Mouse (Mus musculus) embryonic stem cell, embryonic (primary cell): Measurements from ENCODE around the gene Rap1gap.

Experiments
- CTCF ChIA-PET, 4 experiments: fragments of 300-600 bp in 2 of 4; fragments of 350-600 bp in 2 of 4; sonication (Branson Sonifier 250); formaldehyde crosslinking; loops; one replicate each; lab custom pipeline; 2022; ENCODE audit warnings: inconsistent platforms in 2 of 4; lab: Charles Lee
- POLR2A ChIA-PET, 4 experiments: fragments of 300-600 bp in 2 of 4; fragments of 350-600 bp in 2 of 4; sonication (Branson Sonifier 250); formaldehyde crosslinking; loops; one replicate each; lab custom pipeline; 2022; ENCODE audit warnings: antibody characterized with exemption in 4 of 4, inconsistent platforms in 1 of 4; lab: Charles Lee

The Rap1gap gene

DNA sequence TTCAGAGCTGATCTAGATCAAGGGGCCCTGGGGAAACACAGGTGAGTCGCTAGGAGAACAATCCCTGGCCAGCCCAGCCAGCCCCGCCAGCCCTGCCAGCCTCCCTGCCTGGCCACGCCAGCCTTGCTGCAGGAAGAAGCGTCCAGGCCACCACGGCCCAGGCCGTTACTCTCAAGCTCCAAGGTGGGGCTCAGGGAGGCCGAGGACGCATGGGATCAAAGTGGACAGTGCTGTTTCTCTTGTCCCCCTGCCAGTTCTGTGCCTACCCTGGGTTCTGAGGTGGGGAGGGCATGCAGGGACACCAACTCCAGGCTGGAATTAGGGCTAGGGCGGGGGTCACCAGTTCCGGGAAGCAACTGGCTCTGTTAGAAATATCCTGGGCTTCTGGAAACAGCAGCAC is 67.4 kb downstream of the Rap1gap start:
- POLR2A ChIA-PET, result interaction anchor here in 2 of 4 experiments (0.5 to 1.4 kb wide), 2 partner anchors 46 to 146 kb away, joined by 4 to 5 read pairs; no protein-coding TSS in a partner anchor
- CTCF ChIA-PET, result interaction anchor here in 3 of 4 experiments (0.6 to 5.1 kb wide), 7 partner anchors 70 to 120 kb away, joined by 3 to 48 read pairs (median 4); no protein-coding TSS in a partner anchor

DNA sequence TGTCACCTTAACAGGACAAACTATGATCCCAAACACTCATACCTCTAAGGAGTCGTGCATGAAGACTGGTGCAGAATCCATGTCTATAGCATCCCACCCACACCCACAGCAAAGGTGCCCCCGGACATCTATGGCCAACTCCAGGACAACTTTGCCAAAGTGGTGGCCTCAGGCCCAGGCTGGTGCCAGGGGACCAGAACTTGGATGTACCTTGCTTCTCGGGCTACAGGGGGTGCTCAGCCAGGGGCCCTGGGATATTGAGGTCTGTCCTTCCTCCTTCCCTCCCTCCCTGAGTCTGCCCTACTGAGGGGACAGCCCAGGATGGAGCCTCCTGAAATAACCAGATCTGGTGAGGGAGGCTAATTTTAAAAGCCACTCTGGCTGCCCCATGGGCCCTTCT is 67.8 kb downstream of the Rap1gap start:
- ChIA-PET CTCF (interaction anchor here in 2 of 4 experiments (0.6 to 5.1 kb wide), 5 partner anchors 69 to 119 kb away, joined by 3 to 46 read pairs (median 4); no protein-coding TSS in a partner anchor), POLR2A (interaction anchor here in 2 of 4 experiments (0.6 to 1.3 kb wide), 2 partner anchors 58 to 67 kb away, joined by 3 to 5 read pairs; no protein-coding TSS in a partner anchor)

DNA sequence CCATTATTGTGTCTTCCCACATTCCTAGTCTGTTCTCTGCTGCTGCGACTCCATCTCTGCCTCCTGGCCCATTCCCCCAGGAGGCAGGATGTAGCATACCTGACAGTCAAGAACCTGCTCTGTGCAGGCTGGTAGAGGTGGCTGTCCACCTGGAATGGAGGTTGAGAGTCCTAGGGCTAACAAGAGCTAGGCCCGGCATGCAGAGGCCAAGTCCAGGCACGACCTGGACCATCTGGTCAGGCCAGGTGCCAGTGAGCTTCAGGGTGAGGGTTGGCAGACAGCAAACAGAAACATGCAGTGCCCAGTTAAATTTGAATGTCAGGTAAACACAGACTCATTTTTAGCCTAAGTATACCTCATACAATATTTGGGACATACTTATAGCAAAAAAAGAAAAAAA is 68.4 kb downstream of the Rap1gap start:
- CTCF ChIA-PET, result interaction anchor here in 3 of 4 experiments (0.6 to 1.8 kb wide), 3 partner anchors 68 to 103 kb away, joined by 3 to 5 read pairs (median 5); no protein-coding TSS in a partner anchor
- POLR2A ChIA-PET, result interaction anchor here in 3 of 4 experiments (0.6 to 1.3 kb wide), 3 partner anchors 58 to 146 kb away, joined by 3 to 5 read pairs (median 3); no protein-coding TSS in a partner anchor

DNA sequence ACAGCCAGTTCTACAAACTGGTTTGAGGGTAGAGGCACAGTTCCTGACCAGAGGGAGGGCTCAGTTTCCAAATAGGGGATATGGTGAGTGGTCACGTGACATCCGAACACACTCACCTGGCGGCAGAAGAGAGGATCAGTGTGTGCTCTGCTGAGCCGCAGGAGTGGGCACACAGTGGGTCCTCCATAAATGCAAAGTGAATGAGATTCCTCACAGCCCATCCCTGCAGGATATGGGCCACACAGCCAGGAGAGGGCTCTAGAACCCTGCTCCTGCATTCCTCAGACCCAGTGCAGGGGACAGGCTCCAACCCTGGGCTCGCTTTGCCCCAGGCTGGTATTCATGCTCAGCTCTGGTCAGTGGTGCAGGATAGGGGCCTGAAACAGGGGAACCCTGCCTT is 68.9 kb downstream of the Rap1gap start:
- POLR2A ChIA-PET, result interaction anchor here in 2 of 4 experiments (0.6 to 1.3 kb wide), 2 partner anchors 66 to 147 kb away, joined by 3 to 5 read pairs; no protein-coding TSS in a partner anchor
- CTCF ChIA-PET, result interaction anchor here in 3 of 4 experiments (0.6 to 1.5 kb wide), 3 partner anchors 67 to 102 kb away, joined by 3 to 6 read pairs (median 5); no protein-coding TSS in a partner anchor

DNA sequence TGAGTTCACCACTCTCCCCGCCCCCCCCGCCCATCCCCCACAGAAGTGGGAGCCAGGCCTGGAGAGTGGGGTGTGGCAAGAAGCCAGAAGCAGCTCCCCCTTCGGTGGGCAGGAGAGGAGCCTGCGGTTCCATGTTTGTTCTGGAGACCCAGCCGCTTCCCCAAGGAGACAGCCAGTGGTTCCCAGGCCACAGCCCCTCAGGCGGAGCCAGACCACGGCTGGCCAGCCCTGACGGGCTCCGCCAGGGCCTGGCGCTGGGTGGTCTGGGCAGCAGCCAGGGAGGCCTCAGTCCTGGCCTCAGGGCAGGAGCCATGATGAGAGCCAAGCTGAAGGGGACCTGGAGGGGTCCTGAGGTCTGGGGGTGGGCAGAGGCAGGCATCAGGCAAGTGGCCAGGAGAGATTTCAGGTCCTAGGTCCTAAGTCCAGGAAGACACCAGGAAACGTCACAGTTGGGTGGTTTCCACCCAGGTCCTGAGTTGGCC is 71.7 kb downstream of the Rap1gap start:
- POLR2A ChIA-PET, result interaction anchor here (0.6 to 2.0 kb wide), 23 partner anchors 8 to 686 kb away, joined by 3 to 8 read pairs (median 4); partner anchors contain the start of gene Alpl (in 1 of the 4)
- CTCF ChIA-PET, result interaction anchor here in 3 of 4 experiments (0.6 to 3.2 kb wide), 29 partner anchors 8 to 1186 kb away, joined by 3 to 20 read pairs (median 4); partner anchors contain the start of gene Ece1 (in 1 of the 3)

DNA sequence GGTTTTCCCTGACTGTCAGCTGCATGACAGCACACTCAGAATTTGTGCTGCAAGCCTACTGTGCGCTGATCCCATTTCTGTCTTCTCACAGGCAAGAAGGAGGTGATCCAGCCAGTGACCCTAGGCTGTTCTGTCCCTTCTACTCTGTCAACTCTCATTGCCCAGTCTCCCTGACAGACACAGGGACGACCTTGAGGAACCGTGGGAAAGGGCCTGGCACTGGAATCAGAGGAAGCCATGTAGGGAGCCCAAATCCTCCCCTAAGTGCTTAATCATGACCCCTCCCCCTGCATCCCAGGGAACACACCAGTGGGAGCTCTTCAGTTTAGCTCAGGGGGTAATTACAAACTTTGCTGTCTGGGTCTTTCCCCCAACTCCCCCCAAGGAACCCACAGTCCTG is 73.2 kb downstream of the Rap1gap start:
- ChIA-PET POLR2A (interaction anchor here in 3 of 4 experiments (0.6 to 3.4 kb wide), 15 partner anchors 9 to 183 kb away, joined by 3 to 28 read pairs (median 4); no protein-coding TSS in a partner anchor), CTCF (interaction anchor here in 3 of 4 experiments (0.6 to 3.2 kb wide), 9 partner anchors 9 to 950 kb away, joined by 3 to 20 read pairs (median 3); no protein-coding TSS in a partner anchor)

DNA sequence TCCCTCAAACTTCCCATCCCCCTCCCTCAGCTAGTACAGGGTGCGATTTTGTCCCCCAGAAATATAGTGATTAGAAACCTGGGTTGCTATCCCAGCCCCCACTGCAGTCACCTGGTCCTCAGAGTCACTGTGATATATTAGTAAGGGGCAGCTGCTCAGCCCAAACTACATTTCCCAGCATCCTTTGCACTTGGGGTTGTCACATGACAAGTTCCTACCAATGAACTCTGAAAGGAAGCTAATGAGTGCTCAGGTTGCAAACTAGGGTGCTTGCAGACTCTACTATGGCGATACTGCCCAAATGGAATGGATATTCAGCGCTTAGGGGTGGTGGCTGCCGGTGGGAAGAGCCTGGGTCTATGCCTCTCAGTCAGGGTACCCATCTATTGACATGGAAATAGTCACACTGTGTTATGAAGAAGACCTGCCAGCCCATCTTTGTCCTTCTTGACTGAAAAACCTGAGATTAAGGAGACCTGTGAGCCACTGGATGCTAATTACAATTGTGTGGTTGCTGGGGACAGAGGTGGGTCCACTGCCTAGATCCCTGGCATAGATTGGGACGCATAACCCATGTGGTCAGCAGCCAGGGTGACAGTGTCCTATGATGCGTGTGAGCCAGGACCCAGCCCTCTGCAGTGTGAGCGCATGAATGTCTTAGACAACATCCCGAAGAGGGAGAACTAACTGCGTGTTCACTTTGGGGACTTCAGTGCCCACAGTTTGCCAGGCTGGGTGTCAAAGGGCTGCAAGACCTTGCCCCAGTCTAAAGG is 74.8 kb downstream of the Rap1gap start:
- CTCF ChIA-PET, result interaction anchor here in 2 of 4 experiments (0.7 to 2.3 kb wide), 12 partner anchors 8 to 225 kb away, joined by 3 to 11 read pairs (median 4); no protein-coding TSS in a partner anchor
- POLR2A ChIA-PET, result interaction anchor here (0.6 to 3.4 kb wide), 40 partner anchors 8 to 269 kb away, joined by 3 to 28 read pairs (median 4); no protein-coding TSS in a partner anchor

DNA sequence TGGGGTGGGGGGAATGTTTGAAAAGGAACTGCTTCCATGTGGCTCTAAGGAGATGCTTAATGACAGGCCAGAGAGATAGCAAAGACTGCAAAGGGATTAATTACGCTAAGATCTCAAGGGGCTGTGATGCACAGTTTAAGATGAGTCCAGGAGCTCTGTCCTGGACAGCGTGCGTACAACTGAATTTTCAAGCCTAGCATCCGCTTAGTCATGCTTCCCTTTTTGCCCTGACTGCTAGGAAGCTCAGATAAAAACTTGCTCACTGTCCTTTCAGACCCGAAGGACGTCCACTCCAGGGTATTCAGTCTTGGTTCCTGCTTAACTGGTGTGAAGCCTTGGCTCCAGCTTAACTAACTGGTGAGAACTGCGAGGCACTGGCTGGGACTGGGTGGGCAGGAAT is 75.8 kb downstream of the Rap1gap start:
- ChIA-PET POLR2A (interaction anchor here in 2 of 4 experiments (1.1 to 3.4 kb wide), 9 partner anchors 10 to 96 kb away, joined by 3 to 20 read pairs (median 7); no protein-coding TSS in a partner anchor), CTCF (interaction anchor here in 3 of 4 experiments (0.8 to 1.3 kb wide), 4 partner anchors 13 to 61 kb away, joined by 3 to 4 read pairs (median 3); no protein-coding TSS in a partner anchor)

DNA sequence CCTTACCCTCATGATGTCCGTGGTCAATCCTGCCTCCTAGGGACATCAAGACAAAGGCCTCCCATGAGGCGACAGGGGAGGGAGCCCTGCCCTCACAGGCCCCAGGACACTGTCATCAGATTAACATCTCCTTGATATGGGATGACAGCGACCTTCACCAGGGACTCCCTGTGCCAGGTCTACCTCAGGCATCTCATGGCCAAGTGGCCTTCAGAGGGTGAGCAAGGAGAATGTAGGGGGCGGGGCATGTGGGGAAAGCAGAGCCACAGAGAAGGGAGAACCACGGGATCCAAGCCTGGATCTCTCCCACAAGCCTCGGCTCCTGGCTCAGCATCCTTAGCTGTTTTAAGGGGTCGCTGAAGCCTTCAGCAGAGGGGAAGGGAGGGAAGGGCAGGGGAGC is 79.3 kb downstream of the Rap1gap start:
- CTCF ChIA-PET, result interaction anchor here (0.6 to 1.9 kb wide), 31 partner anchors 8 to 410 kb away, joined by 3 to 17 read pairs (median 4); no protein-coding TSS in a partner anchor
- POLR2A ChIA-PET, result interaction anchor here in 3 of 4 experiments (0.7 to 1.8 kb wide), 13 partner anchors 8 to 57 kb away, joined by 3 to 8 read pairs (median 4); no protein-coding TSS in a partner anchor

DNA sequence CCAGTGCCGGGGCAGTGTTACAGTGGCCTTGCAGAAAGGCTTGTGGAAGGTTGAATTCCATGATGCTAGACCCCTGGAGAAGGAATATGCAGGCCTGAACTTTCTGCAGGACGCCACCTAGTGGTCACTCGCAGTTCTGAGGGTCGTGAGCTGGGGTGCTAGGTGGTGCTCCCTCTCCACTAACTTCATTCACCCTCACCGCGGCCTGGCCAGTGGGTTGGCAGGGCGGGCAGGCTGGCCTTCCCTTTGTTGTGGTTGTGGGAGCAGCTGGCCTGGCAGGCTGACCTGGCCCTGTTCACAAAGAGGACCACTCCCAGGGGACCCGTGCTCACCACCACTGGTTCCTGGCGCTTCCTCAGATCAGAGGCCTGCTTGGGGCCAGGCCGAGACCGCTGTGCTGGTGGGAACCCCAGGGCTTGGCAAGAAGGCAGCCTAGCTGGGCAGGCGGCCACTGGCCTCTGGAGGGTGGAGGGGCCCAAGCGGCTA is 80.0 kb downstream of the Rap1gap start:
- POLR2A ChIA-PET, result interaction anchor here in 3 of 4 experiments (0.6 to 1.5 kb wide), 13 partner anchors 10 to 57 kb away, joined by 3 to 11 read pairs (median 3); no protein-coding TSS in a partner anchor
- CTCF ChIA-PET, result interaction anchor here (0.6 to 1.9 kb wide), 49 partner anchors 8 to 410 kb away, joined by 3 to 17 read pairs (median 4); no protein-coding TSS in a partner anchor

DNA sequence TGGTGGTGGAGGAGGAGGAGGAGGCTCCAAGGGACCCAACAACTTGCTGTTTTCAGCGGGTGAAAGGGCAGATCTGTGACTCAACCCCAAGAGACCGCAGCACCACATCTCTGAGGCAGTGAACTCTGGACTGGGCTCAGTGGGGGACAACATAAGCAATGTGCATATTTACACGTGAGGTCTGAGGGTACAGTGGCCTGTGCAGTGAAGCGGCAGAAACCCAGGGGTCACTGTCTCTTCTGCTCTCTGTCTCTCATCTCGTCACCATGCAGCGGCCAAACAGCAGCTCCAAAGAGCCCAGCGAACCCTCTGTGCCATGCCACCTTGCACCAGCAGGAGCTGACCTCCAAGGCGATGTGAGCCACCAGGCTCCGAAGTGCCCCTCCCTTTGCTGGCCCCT is 82.6 kb downstream of the Rap1gap start:
- POLR2A ChIA-PET, result interaction anchor here in 2 of 4 experiments (0.8 to 2.0 kb wide), 9 partner anchors 8 to 67 kb away, joined by 3 to 6 read pairs (median 3); no protein-coding TSS in a partner anchor
- CTCF ChIA-PET, result interaction anchor here in 2 of 4 experiments (0.5 to 1.2 kb wide), 2 partner anchors 8 to 950 kb away, joined by 3 to 4 read pairs; no protein-coding TSS in a partner anchor

DNA sequence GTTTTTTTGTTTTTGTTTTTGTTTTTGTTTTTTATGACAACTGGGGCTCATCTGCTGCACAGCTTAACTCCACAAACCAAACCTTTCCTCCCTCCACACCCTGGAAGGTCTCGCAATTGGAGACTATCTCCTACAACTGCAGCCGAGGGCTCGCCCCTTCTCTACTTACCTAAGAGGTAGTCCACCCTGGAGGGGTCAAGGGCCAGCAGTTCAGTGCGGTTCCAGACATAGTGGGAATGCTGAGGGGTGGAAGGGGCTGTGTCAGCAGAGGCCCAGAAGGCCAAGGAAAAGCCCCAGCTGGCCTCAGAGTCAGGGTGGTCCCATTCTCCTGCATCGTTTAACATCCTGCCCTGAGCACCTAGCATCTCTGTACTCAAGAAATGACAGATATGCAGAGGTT is 83.1 kb downstream of the Rap1gap start:
- POLR2A ChIA-PET, result interaction anchor here in 2 of 4 experiments (0.8 to 2.0 kb wide), 10 partner anchors 9 to 66 kb away, joined by 3 to 6 read pairs (median 3); no protein-coding TSS in a partner anchor
- CTCF ChIA-PET, result interaction anchor here in 1 of 4 experiments (1.2 kb wide), 1 partner anchor 8 kb away, joined by 3 read pairs; no protein-coding TSS in a partner anchor

DNA sequence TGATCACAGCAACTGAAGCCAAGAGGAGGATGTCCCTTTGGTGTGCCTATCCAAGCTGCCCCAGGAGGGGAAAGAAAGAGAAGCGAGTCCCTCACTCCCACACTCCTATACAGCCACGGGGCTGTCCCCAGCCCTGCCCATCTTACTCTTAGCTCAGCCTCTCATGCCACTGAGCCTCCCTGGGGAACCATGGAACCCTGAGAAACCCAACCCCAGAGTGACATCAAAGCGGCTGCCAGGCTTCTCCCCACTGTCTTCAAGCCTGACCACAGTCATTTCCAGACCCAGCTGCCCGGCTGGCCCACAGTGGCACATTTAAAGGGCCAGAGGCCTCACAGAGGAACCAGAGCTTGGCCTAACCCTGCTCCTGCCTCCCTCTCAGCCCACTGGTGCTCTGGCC is 84.2 kb downstream of the Rap1gap start:
- POLR2A ChIA-PET, result interaction anchor here in 2 of 4 experiments (0.6 to 1.0 kb wide), 3 partner anchors 10 to 131 kb away, joined by 3 to 5 read pairs (median 3); no protein-coding TSS in a partner anchor
- CTCF ChIA-PET, result interaction anchor here in 1 of 4 experiments (0.6 kb wide), 1 partner anchor 348 kb away, joined by 3 read pairs; no protein-coding TSS in a partner anchor

DNA sequence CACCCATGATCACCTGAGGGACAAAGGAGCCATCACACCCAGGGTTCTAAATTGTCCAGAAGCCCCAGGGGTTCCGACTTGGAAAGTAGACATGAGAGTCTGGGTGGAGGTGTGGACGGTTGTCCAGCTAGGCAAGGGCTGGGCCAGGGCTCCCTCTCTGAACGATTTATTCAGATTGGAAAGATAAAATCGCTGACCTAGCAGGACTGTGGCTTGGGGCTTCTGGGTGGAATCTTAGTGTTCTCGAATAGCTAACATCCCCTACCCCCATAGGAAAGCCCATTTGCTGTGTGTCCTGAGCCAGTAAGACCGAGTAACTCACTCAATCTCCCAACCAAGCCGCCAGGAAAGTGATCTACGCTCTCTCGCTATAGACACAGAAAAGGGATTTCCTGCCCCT is 85.2 kb downstream of the Rap1gap start:
- CTCF ChIA-PET, result no interaction called here
- POLR2A ChIA-PET, result interaction anchor here in 3 of 4 experiments (0.6 to 1.2 kb wide), 4 partner anchors 11 to 132 kb away, joined by 3 read pairs; no protein-coding TSS in a partner anchor

DNA sequence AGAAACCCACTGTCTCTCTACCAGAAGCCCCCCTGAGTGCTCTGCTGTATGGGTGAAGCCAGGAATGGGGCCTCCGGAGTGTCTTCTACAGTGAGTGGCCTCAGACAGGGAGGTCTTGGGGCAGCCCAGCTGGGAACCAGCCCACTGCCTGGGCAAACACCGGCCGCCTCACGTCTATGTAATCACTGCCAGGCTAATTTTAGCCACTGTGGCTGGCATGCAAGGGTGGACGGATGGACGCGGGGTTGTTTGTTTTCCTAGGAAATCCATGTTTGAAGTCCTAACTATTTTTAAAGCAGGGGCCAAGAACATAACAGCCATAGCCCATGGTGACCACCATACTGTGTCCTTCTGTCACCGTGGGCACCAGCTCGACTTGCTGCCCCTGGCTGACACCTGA is 85.6 kb downstream of the Rap1gap start:
- ChIA-PET CTCF (no interaction called here), POLR2A (interaction anchor here in 2 of 4 experiments (1.0 to 1.2 kb wide), 3 partner anchors 11 to 50 kb away, joined by 3 read pairs; no protein-coding TSS in a partner anchor)

DNA sequence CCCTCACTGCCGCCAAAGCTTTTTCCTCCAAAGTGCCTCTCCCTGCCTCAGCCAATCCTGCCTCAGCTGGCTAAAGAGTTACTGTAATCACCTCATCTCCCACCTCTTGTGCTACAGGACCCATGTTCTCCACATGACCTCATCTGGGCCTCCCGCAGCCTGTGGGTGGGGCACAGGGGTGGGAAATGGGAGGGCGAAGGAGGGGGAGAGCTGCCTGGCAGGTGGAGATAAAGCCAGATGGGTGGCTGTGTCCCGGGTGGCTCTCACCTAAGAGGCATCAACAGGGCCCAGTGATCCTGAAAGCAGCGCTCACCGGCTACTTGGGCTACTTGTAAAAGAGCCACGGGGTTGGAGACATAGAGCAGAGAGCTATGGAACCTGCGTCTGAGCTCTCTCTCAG is 86.8 kb downstream of the Rap1gap start:
- CTCF ChIA-PET, result interaction anchor here in 3 of 4 experiments (0.7 to 1.7 kb wide), 7 partner anchors 15 to 936 kb away, joined by 3 to 10 read pairs (median 5); no protein-coding TSS in a partner anchor
- POLR2A ChIA-PET, result interaction anchor here (0.6 to 2.0 kb wide), 26 partner anchors 8 to 1235 kb away, joined by 3 to 11 read pairs (median 4); no protein-coding TSS in a partner anchor

DNA sequence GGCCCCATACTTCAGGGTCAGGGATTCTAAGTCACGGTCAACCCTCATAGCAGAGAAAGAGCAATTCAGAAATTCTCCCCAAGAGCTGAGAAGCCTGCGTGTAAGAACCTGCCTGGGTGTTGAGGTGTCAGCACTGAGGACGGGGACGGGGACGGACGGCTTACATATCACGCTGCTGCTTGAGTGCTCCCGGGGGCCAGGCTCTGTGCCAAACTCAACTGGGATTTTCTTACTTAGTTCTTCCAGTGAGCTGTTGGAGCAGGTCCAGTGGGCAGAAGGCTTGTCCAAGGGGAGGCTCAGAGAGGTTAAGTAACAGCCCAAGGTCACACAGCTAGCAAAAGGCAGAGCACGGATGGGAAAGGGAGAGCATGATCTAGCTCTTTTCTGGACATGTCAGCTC is 87.2 kb downstream of the Rap1gap start:
- ChIA-PET POLR2A (interaction anchor here in 3 of 4 experiments (0.6 to 2.0 kb wide), 25 partner anchors 9 to 606 kb away, joined by 3 to 11 read pairs (median 4); no protein-coding TSS in a partner anchor), CTCF (interaction anchor here (0.5 to 1.7 kb wide), 10 partner anchors 13 to 1488 kb away, joined by 3 to 10 read pairs (median 4); no protein-coding TSS in a partner anchor)
